Mouse (Mus musculus): ENCODE results near the gene Kank4. TPM values are rescaled to one million over a fixed set of nuclear protein-coding genes. Genes with fewer than 3 reads are reported as not detected.
"Not testable (repeated sequence)": the region's sequence is repeated elsewhere in the genome, so short reads cannot be mapped to it uniquely, and the experiment has no call there.

The Kank4 gene
- total RNA-seq, 2 experiments from 2014 or later = 7.0 to 7.7 TPM

DNA sequence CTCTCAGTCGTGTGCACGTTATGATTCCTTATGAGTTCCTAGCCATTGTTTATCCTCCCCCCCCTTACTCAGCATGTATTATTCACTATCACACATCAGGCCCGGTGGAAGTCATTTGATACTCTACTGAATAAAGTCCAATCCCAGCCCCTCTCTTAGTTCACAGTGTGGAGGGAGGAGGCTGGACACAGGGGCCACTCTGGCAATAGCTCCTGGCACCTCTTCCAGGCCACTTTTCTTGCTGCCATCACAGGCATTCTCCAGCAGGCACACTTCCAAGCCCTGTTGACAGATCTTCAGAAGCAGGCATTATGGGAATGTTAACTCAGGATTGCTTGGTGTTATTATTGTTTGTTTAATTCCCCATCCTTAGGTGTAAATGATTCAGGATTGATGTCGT is 17.4 kb upstream of the Kank4 start:
- no peak for DNase-seq (ENCODE audit: low spot score in 2 of 2)

DNA sequence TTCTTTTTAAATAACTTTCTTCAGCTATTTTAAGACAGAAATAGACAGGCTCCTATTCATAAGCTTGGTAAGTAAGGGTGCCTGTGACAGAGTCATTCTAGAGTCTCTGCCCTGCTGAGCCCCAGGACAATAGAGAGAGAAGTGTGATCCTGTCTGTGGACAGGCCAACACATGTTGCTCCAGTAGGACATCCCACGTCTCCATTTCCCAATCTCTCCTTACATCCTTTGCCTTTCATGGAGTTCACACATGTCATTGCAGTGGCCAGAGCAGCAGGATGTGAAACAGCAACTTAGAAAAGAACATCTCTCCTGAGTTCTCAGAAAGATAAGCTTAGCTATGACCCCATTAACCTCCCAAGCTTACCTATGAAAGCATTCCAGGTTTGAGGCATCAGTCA is 14.4 kb upstream of the Kank4 start:
- no peak for DNase-seq (ENCODE audit: low spot score in 2 of 2)

DNA sequence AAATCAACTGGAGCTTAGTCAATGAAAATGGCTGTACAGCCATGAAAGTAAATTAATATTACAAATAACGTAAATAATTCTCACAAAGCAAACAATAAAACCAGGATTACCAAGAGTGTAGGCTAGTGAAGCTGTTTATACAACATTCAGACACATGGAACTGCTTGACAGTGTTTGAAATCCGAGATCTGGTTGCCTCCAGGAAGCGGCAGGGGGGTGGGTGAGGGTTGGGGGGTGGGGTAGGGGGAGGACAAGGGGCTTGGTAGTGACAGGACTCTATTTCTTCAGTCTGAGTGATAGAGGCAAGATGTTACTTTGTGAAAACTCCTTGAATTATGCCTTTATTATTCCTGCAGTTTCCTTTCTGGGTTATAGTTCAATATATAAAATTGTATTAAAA is 9.4 kb upstream of the Kank4 start:
- no peak for DNase-seq (ENCODE audit: low spot score in 2 of 2)

DNA sequence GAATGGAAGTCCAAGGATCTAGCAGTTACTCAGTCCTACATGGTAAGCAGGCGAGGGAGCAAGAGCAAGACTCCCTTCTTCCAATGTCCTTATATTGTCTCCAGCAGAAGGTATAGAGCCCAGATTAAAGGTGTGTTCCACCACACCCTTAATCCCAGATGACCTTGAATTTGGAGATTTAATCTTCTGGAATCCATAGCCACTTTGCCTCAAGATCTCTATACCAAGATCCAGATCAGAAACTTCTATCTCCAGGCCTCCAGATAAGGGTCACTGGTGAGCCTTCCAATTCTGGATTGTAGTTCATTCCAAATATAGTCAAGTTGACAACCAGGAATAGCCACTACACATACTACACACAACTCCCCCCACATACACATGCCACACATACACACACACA is 6.4 kb upstream of the Kank4 start, which contains the start of gene I0C0044D17Rik:
TSS of gene I0C0044D17Rik (minus strand) at position 101 of the 400 bp plus-strand sequence.
- DNase-seq (ENCODE audit: low spot score in 2 of 2) = not testable (repeated sequence)

DNA sequence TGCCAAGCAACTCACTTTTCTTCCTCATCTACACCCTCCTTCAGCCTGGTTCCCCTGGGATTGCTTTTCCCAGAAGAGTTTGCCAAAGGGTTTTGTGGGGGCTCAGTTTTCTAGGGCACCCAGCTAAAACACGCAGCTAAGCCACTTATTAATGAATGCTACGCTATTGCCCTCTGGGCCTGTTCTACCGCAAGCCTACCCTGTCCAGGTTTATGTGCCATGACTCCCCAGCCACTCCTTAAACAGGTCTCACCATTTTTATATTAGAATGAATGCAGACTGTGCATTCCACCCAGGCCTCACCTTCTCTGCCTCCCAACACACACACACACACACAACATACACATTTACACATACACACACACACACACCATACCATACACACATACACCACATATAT is 5.7 kb upstream of the Kank4 start:
- no peak for DNase-seq (ENCODE audit: low spot score in 2 of 2)

DNA sequence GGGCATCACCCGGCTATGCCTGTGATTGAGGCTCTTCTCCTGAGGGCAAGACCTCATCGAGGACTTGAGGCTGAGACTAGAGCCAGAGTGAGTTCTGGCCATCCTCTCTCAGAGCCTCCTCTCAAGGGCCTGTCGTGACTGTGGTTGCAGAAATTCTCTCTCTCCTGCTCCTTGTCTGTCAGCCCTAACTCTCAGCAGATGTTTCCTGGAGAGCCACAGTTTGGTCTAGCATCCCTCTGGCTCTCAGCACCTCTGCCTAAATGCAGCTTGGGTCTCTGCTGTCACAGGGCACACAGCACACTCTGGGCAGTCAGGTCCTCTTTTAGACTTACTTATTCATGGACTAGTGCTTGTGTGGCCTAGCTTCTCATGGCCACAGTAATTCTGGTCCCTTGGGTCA is 5.1 kb upstream of the Kank4 start:
- DNase-seq (ENCODE audit: low spot score in 2 of 2) = no peak

DNA sequence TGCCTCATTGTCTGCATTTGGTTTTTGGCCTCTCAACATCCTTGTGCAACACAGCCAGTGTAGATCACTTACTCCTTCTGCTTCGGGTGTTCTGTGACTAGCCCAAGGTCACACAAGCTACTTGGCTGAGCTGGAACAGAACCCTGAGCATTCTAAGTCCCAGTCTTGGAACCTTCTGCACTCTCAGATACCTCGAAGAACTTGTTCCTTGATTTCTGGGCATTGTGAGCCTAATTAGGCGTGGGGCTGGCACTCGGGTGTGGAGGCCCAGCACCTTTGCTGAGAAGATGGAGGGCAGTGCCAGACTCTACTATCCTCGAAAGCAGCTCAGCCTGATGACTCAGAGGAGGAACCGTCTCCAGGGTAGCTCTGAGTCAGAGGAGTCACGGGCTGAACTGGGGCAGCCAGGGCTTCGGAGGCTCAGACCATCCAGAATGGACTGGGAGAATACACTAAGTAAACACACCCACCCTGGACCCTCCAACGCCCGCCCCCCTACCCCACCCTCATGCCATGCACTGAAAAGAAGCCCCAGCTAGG is 1.9 kb upstream of the Kank4 start:
- no peak for DNase-seq (ENCODE audit: low spot score in 2 of 2)

DNA sequence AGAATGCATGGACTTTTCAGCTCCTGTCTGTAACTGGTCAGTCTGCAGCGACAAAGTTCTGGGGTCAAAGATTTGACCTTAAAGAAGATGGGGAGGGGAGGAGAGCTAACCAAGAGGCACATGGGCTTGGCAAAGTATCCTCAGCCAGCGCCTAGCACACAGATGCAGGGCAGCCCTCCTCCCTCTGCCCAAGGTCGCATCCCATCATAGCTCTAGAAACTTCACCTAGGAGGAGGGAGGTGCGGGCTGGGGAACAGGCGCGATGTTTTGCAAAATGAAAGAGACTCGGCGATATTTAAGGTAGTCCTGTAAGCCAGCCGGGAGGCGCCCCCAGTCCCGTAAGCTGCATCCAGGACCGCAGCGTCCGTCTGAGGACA is 542 bp downstream of the Kank4 start:
- DNase-seq (ENCODE audit: low spot score in 2 of 2) = no peak

DNA sequence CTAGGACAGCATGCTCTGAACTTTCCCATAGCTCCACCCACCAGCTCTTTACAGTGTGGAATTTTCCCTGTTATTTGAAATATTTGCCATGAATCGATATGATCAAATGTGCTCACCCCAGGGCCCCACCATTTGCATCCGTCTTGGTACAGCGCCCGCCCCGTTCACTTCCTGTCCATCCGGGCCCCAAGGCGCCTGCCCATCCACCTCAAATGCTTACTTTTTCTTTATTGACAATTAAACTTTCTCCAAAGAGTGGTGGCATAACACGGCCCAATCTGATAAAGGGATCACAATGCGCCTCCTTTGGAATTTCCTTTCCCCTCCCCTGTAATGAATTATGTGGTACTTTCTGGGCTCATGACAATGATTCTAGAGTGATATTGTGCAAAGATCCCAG is 11.0 kb downstream of the Kank4 start:
- no peak for DNase-seq (ENCODE audit: low spot score in 2 of 2)

DNA sequence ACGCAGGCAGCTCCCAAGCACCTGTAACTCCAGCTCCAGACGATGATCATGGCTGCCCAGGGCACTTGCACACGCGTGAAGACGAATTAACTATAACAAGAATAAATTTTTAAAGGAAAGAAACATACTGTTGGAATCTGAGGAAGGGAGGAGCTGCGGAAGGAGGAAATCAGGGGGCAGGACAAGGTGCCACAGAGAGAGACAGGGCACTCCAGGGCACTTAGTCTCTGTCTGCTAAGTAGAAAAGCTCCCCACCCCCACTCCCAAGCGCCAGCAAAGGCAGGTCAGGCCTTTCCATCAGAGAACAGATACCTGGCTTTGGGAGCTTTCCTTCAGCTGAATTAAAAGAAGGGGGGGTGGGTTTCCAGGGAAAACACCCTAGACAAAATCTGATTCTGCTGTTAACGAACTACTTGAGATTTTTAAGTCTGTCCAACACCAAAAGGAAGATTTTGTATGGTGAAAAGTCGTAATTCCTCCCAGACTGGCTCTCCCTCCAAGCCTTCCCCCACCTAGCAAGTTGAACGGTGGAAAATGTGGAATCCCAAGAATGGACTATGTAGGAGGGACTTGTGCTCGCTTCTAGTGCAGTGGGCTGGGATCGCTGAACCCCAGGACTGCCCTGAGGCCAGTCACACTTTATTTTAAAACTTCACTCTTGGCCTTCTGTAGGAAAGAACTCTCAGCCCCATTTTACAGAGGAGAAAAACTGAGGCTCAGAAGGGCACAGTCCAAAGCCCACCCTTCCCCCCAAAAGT is 11.9 kb downstream of the Kank4 start:
- no peak for DNase-seq (ENCODE audit: low spot score in 2 of 2)

DNA sequence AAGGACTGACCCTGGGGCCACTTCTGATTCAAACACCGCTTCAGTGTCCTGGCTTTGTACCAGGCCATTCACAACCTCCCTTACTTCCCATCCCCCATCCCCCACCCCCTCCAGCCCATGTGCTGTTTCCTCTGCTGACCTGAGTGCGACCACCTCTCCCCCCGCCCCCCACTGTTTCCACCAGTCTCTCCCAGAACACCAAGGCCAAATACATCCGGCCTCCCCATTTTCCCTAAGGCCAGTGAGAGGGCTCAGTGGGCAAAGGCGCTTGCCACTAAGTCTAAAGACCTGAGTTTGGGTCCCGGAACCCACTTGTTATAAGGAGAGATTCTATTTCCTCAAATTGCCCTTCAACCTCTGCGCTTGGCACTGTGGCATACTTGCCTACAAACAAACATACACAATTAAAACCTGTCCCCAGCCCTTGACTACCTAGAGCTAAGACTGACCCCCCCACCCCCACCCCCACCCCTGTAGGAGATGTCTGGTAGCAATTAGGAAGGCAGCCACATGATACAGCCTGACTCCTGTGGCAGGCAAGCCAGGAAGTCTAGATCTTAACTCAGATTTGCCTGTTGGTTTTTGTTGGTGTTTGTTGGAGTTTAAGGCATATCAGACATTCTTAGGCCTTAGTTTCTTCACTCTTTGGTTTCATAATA is 12.7 kb downstream of the Kank4 start:
- no peak for DNase-seq (ENCODE audit: low spot score in 2 of 2)

DNA sequence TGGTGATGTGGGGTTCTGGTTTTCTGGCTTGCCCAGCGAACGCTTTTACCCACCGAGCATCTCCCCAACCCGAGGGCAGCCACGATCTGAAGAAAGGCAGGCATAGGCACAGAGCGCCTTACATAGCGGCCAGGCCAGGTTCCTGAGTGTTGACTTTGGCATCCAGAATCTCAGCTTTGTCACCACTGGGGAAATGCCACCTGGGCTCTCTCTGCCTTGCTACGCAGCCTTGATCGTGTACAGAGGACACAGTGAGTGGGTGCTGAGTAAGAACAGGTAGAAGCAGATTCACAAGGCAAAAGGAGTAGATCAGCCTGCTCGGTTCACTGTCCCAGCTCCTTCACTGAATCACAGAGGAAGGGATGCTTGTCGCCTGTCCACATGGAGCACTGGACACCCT is 15.6 kb downstream of the Kank4 start:
- no peak for DNase-seq (ENCODE audit: low spot score in 2 of 2)

DNA sequence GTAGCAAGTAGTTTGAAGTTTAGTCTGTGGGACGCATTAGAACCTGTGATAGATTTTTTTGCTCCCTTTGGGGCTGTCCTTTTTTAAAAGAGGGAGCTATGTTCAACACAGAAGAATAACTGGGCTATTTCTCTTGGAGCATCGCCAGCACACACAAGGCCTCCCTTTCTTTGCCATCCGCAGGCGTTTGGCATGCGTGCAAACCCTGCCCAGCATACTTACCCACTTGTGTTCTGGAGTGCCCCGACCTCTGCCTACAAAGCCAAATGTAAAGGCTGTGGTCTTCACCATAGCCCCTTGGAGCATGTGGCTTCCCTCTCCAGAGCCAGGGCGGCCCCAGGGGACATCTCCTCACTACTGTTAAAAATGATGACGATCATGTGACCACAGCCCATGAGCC is 16.5 kb downstream of the Kank4 start:
- DNase-seq (ENCODE audit: low spot score in 2 of 2) = no peak

DNA sequence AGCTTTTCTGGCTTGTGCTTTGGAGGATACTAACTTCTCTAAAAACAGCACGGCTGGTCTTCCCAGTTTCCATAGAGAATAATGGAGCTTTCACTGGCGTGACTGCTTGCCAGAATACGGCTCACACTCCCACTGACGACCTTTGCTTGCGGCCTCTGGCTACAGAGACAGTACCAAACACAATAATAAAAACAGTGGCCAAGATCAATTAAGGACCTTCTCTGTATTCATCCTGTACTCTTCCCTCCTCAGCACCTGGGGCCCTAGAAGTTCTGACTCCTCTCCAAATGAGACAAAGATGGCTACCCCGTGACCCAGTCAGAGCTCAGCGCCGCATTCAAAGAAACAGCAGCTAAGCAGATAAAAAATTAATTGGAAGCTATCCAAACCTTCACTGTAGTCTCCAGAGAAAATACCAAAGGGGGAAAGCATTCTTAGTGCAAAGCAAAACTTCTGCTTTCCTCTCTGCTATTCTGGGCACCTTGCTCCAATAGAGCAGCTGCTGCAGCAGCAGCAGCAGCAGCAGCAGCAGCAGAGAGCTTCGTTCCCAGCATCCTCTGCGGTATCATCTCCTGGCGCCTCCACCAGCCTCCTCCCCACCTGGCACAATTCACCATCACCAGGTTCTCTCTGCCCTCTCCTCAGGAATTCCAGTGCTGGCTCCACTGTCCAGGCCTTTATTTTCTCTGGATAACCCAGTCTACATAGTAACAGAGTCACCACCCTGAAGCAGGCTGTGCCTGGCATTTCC is 20.6 kb downstream of the Kank4 start:
- DNase-seq (ENCODE audit: low spot score in 2 of 2) = peak in 1 of 2 experiments; percentile 56

DNA sequence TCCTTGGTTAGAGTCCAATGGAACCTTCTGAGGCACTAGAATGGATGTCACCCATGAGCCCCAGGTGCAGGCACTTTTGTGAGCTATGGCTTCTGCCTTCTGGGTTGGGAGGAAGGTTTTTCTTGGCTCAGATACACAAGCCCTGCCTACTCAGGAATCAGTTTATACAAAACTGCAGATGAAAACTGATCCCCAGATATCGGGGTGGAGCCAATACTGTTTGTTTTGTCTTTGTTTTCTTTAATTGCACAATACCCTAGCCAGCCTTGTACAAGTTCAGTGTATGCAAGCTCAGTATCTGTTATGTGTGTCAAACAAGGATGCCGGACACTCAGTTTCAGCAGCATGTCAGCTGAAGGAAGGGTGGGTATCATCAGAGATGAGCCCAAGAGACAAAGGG is 22.1 kb downstream of the Kank4 start:
- no peak for DNase-seq (ENCODE audit: low spot score in 2 of 2)

DNA sequence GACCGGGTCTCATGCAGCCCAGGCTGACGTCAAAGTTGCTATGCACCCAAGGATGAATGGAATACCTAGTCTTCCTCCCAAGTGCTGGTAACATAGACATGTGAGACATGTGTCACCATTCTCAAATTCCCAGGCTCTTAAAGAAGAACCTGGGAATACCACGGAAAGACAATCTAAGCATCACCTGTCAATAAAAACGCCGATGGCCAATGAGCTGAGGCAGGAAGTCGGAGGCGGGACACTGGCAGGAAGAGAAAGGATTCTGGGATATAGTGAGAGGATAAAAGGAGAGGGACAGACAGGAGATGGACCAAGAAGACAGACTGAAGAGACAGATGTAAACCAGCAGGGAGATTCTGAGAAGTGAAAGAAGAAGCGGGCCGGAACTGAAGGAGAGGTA is 23.9 kb downstream of the Kank4 start:
- no peak for DNase-seq (ENCODE audit: low spot score in 2 of 2)

DNA sequence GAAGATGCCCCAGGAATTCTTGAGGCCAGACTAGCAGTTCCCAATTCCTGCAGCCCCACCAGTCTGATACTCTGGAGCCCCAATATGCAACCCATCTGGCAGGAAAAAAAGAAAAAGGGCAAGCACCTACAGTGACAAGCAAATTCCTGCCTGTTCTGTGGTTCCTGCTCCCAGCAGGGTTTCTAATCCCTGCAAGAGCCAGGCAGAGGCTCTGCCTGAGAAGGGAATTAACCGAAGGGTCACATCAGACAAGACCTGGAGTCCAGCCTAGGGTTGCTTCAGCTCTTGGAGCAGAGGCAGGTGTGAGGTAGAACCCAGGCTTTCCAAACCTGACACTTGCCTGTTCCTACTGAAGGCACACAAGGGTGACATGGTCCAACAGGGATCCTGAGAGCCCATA is 26.6 kb downstream of the Kank4 start:
- no peak for DNase-seq (ENCODE audit: low spot score in 2 of 2)

DNA sequence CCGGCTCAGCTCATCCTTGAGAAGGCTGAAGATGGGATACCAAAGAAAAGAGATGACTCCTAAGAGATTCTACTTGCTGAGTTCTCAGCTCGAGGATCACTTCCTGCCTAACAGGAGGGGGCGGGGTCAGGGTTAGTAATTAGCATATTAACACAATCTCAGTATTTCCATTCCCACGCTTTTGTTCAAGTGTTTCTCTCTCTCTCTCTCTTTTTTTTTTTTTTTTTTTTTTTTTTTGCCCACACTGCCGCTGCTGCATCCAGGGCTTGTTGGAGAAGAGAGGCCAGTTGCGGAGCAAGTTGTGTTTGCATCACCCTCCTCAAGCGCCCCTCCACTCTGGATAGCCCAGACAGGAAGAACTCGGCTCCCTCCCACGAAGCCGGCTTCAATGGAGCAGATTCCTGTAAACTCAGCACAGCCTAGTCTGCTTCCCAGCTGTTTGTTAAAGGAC is 27.5 kb downstream of the Kank4 start:
- DNase-seq (ENCODE audit: low spot score in 2 of 2) = no peak

DNA sequence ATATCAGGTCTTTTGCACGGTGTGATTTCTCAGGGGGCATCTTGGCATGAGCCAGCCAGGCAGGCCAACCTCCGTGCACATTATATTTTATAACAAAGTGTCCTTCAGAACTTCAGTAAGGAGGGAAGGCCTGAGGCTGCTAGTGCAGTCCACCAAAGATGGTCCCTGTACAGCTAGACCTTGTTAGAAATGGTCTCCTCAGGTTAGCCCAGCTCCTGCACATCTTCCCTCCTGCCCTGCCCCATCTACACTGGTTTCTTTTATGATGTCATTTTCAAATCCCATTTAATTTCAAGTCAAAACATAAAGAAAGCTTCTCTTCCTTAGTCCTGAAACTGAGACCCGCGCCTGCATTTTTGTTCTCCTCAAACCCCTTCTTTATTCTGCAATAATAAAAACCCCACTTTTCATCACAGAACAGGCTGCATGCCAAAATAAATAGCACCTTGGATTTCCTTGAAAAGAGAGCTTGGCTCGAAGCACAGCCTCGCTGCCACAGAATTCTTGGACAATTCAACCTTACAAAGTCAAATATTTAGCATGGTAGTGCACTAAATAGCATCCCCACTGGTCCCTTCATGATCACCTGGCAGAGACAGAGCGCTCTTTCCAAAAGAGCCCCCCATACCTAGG is 28.1 kb downstream of the Kank4 start:
- DNase-seq (ENCODE audit: low spot score in 2 of 2) = no peak

DNA sequence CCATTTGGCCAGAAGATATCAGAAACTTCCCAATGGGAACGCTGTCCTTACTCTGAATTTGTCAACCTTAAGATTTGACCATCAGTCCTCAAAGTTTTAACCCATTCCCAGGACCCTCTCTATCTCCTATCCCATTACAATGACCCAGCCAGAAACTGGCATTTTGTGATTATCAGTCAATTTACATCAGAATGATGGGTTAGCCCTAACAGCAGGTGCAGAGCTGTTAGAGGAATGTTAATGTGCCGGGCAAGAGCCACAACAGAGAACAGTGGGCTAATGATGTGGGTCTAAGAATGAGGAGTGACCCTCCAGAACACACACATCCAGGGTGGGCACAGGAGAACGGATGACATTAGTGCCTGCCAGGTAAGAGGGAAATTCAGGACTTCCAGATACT is 31.1 kb downstream of the Kank4 start:
- no peak for DNase-seq (ENCODE audit: low spot score in 2 of 2)

DNA sequence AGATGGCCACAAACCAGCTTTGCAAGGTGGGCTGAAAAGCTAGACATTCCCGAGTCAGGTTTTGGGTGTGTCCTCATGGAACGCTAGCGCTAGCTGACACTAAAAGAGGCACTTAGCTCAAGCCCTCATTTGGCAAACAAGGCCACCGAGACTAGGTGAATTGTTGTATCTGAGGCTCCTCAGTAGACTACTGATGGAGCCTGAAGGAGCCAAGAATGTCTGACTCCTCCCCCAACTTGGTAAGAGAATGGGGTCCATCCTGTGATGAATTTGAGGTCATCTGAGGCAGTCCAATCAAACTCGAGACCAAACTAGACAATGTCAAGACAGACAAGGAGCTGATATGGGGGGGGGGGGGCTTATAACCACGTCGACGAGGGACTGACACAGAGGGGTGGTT is 31.5 kb downstream of the Kank4 start:
- no peak for DNase-seq (ENCODE audit: low spot score in 2 of 2)
